Mouse (Mus musculus) liver, adult 2 months (tissue): ENCODE measurements around the gene Il18bp.

Experiments used
- CTCF ChIP-seq: fragments of 200-500 bp; IDR thresholded peaks from 2 replicates; pipeline ENCODE4 v1.5.1; 2011; ENCODE audit warnings: low read depth, low read length, control low read depth
- POLR2A ChIP-seq: fragments of 200-500 bp; IDR thresholded peaks from 2 replicates; pipeline ENCODE4 v1.6.1; 2011; ENCODE audit warnings: low read length, control low read depth; ENCODE audit not compliant: insufficient read depth; ENCODE audit errors: extremely low read depth

GRCm38 (mm10) chr7:101968751-101969150, 49.7 kb downstream of the Il18bp start:
- TF ChIP-seq CTCF (no peak), POLR2A (no peak)
